ENCODE assay signal across 32 mouse cellular contexts in genomic region chr8:94473431-94473830, GRCm38 (mm10). TPM values are rescaled to one million over a fixed set of nuclear protein-coding genes. Genes with fewer than 3 reads are reported as not detected.
"Had no signal": no experiment of that assay in that cellular context is flagged by ENCODE, and none has a peak within 500 bp of the region (broad histone marks: within the 10 kb centered on the region; RNA-seq: fewer than 3 reads in every experiment).

No protein-coding gene starts in this region.

- H3K36me3 ChIP-seq: limb, embryonic 10.5 days; limb, embryonic 12.5 days; limb, embryonic 13.5 days; limb, embryonic 15.5 days; liver, embryonic 12.5 days; liver, embryonic 13.5 days; liver, embryonic 15.5 days; lung, embryonic 15.5 days; midbrain, embryonic 10.5 days; midbrain, embryonic 12.5 days; midbrain, embryonic 13.5 days; midbrain, embryonic 15.5 days had no signal

- H3K27ac ChIP-seq: limb, embryonic 10.5 days; limb, embryonic 12.5 days; limb, embryonic 13.5 days; limb, embryonic 15.5 days; liver, embryonic 12.5 days; liver, embryonic 13.5 days; liver, embryonic 14.5 days; liver, embryonic 15.5 days; lung, embryonic 15.5 days; macrophage; midbrain, embryonic 10.5 days; midbrain, embryonic 12.5 days; midbrain, embryonic 13.5 days; midbrain, embryonic 15.5 days had no signal

- H3K4me2 ChIP-seq: limb, embryonic 12.5 days; limb, embryonic 13.5 days; limb, embryonic 15.5 days; liver, embryonic 11.5 days; liver, embryonic 12.5 days; liver, embryonic 13.5 days; liver, embryonic 15.5 days; lung, embryonic 14.5 days; lung, embryonic 15.5 days; midbrain, embryonic 11.5 days; midbrain, embryonic 12.5 days; midbrain, embryonic 13.5 days; midbrain, embryonic 15.5 days had no signal

- H3K4me1 ChIP-seq: limb, embryonic 12.5 days; limb, embryonic 13.5 days; limb, embryonic 15.5 days; liver, embryonic 12.5 days; liver, embryonic 13.5 days; liver, embryonic 15.5 days; lung, embryonic 15.5 days; megakaryocyte, embryonic 14.5 days; midbrain, embryonic 10.5 days; midbrain, embryonic 12.5 days; midbrain, embryonic 13.5 days; midbrain, embryonic 15.5 days had no signal

- DNase-seq: left cerebral cortex, postnatal 4 days; liver; liver, embryonic 13.5 days; liver, postnatal 0 days; lung, adult 18-20 months; lung, adult 2 months; lung, embryonic 14.5 days; lung, postnatal 10 days; lung, postnatal 14 days; lung, postnatal 36 days; lung, postnatal 4 days; midbrain, embryonic 14.5 days had no signal

- H3K27me3 ChIP-seq: limb, embryonic 12.5 days; limb, embryonic 13.5 days; limb, embryonic 15.5 days; liver, embryonic 13.5 days; liver, embryonic 15.5 days; lung, embryonic 15.5 days; midbrain, embryonic 12.5 days; midbrain, embryonic 13.5 days; midbrain, embryonic 15.5 days had no signal

- H3K4me3 ChIP-seq: limb, embryonic 10.5 days; limb, embryonic 12.5 days; limb, embryonic 13.5 days; limb, embryonic 15.5 days; liver, embryonic 12.5 days; liver, embryonic 13.5 days; liver, embryonic 15.5 days; lung, embryonic 15.5 days; megakaryocyte, embryonic 14.5 days; midbrain, embryonic 10.5 days; midbrain, embryonic 12.5 days; midbrain, embryonic 13.5 days; midbrain, embryonic 15.5 days; myocyte had no signal

- H3K9ac ChIP-seq: limb, embryonic 12.5 days; limb, embryonic 13.5 days; limb, embryonic 15.5 days; liver, embryonic 12.5 days; liver, embryonic 13.5 days; liver, embryonic 14.5 days; liver, embryonic 15.5 days; liver, postnatal 0 days; lung, embryonic 14.5 days; lung, embryonic 15.5 days; midbrain, embryonic 12.5 days; midbrain, embryonic 13.5 days; midbrain, embryonic 15.5 days had no signal

- ATAC-seq: liver, embryonic 12.5 days; liver, postnatal 0 days; lung, postnatal 0 days; midbrain, embryonic 13.5 days; midbrain, embryonic 15.5 days; midbrain, embryonic 16.5 days had no signal

- H3K9me3 ChIP-seq: limb, embryonic 10.5 days; limb, embryonic 12.5 days; limb, embryonic 13.5 days; limb, embryonic 15.5 days; liver, embryonic 12.5 days; liver, embryonic 13.5 days; liver, embryonic 15.5 days; lung, embryonic 15.5 days; midbrain, embryonic 10.5 days; midbrain, embryonic 12.5 days; midbrain, embryonic 13.5 days; midbrain, embryonic 15.5 days had no signal

RNA-seq across cellular contexts. Expression of gene Nlrc5, which starts 39.3 kb away (rescaled TPM):
- polyA plus RNA-seq: limb, embryonic 10.5 days; liver, embryonic 11.5 days; midbrain, embryonic 11.5 days; neural tube, embryonic 11.5 days had no signal
